Mouse (Mus musculus) G1E (cell line): ENCODE data around the gene Ptprm.

Experiments used
- CTCF ChIP-seq: IDR thresholded peaks from 2 replicates; pipeline ENCODE4 v1.5.1; 2012; ENCODE audit warnings: low read depth, low read length, inconsistent platforms, mixed read lengths
- GATA1 ChIP-seq: IDR thresholded peaks from 2 replicates; pipeline ENCODE4 v1.6.1; 2012; ENCODE audit warnings: borderline replicate concordance, low read length, inconsistent platforms, mixed read lengths
- POLR2AphosphoS5 ChIP-seq: IDR thresholded peaks from 2 replicates; pipeline ENCODE4 v1.6.1; 2012; ENCODE audit warnings: low read depth, low read length, inconsistent platforms; ENCODE audit not compliant: insufficient replicate concordance
- TAL1 ChIP-seq: conservative IDR thresholded peaks from 2 replicates; pipeline ENCODE4 v1.6.1; 2012; ENCODE audit warnings: low read depth, low read length, inconsistent platforms, mixed read lengths

GRCm38 (mm10) chr17:66996882-66997281 lies 357.4 kb downstream of the Ptprm start:
- TF ChIP-seq CTCF, result no peak
- TF ChIP-seq GATA1, result no peak
- TF ChIP-seq TAL1, result no peak
- TF ChIP-seq POLR2AphosphoS5, result no peak
